Mouse (Mus musculus): ENCODE results near the gene Get4.

The Get4 gene

DNA sequence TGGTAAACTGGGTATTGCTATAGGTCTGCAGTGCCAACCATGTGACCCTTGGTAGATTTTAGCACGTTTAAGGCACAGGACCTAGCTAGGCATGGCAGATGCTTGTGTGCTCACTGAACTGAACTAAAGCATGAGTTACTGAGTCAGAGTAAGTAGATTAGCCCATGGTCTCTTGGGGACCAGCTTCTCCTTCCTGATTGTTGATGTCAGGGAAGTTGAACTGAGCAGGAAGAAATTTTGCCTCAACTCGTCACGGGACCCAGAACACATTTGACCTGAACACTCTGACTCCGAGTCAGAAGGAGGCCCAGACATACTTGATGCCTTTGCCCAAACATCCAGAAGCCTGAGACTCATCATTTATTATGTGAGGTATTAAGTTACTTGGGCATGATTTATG, 14.7 kb upstream of the Get4 start:
- DNase-seq (ENCODE audit: extremely low read depth, insufficient read length, low spot score), result no peak

DNA sequence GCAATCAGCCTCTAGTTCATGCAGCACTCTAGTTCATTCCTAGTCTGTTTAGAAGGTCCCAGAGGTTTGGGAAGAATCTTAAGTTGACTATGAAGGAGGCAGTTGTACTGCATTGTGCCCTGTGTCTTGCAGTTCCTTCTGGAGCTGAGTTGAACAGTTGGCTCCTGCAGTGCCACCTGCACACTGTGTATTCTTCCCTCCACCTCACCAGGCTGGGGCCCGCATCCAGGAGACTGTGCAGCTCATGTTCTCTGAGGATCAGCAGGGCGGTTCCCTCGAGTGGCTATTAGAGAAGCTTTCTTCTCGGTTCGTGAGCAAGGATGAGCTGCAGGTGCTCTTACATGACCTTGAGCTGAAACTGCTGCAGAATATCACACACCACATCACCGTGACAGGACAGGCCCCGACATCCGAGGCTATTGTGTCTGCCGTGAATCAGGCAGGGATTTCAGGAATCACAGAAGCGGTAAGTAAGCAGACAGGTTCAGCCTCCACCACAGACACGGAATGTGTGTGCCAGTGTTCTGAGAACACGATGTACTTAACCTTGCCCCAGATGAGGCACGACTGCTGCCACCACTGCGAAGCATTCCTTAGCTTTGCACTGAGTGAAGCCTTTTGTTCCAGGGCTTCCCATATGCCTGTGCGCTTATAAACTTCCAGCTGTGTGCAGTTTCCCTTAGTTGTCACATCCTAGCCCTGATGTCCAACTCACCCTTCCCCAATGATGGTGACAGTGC, 10.9 kb upstream of the Get4 start:
- DNase-seq (ENCODE audit: extremely low read depth, insufficient read length, low spot score), result no peak

DNA sequence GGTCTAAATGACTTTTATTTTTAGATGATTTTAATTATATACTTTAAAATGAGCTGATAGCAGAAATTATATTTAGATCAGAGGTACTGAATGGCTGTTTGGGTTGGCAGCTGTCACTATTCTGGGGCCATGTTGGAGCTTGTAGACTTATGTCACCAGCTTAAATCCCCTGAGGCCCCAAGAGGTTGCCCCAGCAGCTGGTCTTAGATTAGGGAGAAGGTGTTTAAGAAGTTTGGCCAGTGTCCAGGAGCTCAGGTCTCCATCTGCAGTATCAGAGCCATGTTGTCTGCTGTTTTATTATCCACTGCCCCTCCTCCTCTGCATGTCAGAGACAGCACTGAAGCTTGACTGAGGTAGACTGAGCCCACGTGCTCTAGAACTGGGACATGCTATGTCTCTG, 8.7 kb upstream of the Get4 start:
- DNase-seq (ENCODE audit: extremely low read depth, insufficient read length, low spot score), result no peak

DNA sequence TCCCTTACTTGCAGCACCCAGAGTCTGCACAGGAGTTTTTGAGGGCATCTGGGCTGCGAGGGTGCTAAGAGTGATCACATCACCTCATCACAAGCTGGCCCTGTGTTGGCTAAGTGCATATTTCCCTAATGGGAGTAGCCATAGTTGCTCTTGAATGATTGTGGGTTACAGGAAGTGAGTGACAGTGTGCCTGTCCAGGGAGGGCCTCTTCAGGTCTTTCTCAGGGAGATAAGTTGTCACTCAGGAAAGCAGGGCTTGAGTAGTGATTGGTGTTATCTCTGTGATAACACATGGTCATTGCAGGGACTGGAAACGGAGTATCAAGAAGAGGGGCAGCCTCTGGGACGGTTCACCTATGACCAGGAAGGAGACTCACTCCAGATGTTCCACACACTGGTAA, 4.4 kb upstream of the Get4 start:
- DNase-seq (ENCODE audit: extremely low read depth, insufficient read length, low spot score), result no peak

DNA sequence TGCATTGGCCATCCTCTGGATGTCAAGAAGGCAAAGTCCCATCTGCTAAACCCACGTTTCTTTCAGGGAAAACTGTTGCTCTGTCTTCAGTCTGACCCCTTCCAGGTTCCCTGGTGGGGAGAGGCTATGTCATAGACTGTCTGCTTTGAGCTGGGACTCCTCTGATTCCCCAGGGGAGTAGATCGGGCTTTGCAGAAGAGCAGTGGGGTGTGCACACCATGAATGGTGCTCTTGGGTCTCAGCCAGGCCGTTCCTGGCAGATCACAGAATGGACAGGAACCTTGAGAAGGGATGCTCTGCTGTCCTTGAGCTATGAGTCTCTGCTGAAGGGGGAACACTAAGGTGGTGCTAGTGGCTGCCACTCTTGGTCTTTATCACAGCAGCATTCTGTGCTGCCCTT, 3.3 kb upstream of the Get4 start:
- no peak for DNase-seq (ENCODE audit: extremely low read depth, insufficient read length, low spot score)

DNA sequence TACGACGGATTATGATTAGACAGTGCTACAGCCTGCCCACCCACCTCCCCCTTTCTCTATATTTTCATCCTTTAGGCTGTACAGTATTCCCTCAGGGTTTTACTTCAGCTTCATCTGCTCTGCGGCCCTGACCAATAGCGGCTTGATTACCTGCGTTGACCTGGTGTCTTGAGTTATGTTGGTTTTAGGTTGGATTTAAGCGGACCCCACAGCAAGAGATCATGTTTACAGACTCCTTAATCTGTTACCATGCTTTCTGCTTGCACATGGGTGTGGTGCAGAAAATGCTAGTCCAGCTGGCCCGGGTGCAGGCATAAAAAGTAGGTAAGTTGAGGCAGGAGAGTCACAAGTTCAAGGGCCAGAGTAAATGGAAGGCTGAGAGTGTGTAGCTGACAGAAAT, 845 bp upstream of the Get4 start:
- DNase-seq (ENCODE audit: extremely low read depth, insufficient read length, low spot score), result no peak

DNA sequence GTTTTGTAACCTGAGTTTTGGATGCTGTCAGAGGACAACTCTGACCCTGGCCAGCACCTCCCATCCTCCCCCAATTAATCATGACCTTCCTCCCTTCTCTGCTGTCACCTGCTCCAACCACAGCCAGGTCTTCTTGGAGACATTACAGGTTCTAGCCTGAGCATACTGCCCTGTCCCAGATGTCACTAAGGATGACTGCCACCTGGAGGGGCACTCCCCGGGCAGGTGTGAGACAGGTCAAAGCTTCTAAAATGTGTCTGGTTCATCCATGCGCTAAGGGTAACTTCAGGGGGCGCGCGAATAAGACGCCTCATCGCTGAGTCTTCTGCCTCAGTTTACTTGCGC, 416 bp upstream of the Get4 start:
- DNase-seq (ENCODE audit: extremely low read depth, insufficient read length, low spot score), result no peak

DNA sequence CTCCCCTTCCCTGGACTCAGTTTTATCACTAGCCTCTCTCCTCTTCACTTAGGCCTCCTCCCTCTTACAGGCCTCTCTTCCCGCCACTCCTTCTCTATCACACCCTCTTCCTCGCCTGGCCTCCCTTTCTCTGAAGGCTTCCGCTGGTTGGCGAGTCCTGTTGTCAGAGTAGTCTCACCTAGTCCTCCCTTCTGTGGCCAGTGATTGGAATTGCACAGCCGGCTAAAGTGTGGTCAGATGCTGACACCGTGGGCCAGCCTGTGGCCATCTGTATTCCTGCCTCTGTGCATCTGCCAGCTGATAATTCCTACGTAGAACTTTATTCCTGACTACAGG, 754 bp downstream of the Get4 start:
- DNase-seq (ENCODE audit: extremely low read depth, insufficient read length, low spot score), result no peak

DNA sequence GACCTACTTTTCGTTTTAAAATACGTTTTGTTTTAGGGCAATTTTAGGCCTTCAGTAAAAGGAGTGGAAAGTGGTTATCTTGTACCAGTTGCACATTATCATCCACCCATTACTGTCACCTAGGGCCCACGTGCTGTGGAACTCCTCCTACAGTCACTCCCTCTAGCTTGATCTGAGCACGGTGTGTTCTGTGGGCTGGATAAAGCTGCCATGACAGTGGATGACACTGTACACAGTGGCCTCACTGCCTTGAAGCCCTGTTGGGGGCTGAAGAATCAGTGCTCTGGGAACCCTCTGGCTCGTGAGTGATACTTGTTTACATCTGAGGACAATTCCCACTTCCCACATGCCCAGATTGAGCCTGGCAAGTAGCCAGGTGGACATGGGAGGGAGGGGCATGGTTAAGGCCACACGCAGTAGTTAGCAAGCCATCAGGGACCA, 1.2 kb downstream of the Get4 start:
- DNase-seq (ENCODE audit: extremely low read depth, insufficient read length, low spot score), result no peak

DNA sequence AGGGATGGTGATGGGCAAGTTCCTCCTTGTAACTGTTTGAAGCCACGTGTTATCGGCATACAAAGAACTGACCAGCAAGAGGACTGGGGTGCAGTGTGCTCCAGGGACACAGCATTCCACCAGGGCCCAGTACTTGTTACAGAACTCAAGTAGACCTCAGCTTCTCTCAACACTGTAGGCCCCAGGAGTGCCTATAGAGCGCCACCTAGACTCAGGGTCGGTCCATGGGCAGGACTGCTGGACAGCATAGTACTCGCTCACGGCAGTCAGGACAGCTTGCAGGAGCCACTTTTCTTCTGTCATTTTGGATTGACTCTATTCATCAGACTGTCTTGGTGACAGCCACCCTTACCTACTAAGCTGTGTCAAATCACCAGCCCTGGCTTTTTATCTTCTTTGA, 2.8 kb downstream of the Get4 start:
- DNase-seq (ENCODE audit: extremely low read depth, insufficient read length, low spot score), result no peak

DNA sequence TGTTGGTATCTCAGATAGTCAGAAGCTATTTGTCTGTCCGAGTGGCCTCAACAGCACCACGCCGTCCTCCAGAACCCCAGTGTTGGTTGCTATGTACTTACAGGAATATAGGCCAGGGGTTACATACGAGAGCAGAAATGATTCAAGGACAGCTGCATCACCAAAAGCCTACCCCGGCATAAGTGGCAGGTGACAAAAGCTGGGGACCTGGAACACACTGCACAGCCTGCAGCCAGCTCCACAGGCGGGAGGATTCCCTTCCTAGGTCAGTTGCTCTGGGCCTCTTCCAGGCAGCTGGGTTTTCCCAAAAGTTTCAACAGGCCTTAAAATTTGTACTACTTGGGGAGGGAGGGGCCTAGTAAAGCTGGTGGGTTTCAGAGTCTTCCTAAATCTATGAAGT, 3.7 kb downstream of the Get4 start:
- DNase-seq (ENCODE audit: extremely low read depth, insufficient read length, low spot score), result no peak

DNA sequence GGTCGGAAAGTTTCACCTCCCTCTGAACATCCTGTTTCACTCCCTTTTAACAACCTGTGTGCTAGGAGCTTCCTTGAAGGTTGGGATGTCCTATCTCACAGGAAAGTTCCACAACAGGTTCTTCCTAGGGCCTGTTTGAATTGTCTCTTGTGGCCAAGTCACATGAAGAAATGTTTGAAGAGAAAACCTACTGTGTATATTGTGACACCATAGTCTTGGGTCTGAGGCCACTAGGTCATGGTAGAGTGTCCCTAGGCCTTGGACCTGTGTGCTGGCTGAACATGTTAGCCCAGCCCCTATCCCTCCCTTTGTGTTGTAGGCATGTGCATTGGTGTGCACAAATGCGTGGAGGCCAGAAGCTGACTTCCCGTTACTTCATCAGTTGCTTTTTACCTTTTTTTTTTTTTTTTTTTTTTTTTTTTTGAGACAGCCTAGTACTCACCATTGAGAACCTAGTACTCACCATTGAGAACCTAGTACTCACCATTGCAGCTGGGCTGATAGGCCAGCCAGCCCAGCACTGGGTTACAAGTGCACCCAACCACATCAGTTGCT, 4.2 kb downstream of the Get4 start:
- no peak for DNase-seq (ENCODE audit: extremely low read depth, insufficient read length, low spot score)

DNA sequence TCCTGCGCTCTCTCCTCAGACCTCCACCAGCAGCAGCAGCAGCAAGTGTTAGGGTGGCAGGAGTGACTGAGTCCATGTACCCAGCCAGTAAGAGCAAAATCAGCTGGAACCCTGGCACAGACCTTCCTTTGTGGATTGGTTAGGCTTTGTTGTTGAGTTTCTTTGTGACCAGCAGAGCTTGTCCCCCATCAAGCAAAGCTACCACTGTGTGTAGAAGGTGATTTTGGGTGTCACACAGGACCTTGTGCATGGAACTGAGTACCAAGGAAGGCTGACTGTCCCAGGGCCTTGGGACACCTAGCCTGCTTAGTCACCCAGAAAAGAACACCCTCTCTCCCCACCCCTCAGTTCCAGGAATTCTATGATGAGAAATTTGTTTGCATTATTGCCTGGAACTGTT, 5.1 kb downstream of the Get4 start:
- DNase-seq (ENCODE audit: extremely low read depth, insufficient read length, low spot score), result no peak

DNA sequence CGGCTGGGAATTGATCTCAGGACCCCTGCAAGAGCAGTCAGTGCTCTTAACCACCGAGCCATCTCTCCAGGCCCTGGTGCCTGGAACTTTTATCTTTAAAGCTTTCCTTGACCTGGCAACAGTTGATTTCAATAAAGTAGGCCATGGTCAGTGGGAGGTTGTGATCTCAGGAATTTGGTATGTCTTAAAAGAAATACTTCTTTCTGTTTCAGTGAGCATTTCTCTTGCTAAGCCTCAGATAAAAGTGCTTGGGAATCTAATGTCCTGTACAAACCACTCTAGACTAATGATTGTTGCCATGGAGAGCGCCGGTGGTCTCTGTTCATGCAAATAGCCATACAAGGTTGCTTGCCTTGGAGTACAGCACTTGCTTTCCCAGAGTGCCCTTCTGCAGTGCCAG, 5.7 kb downstream of the Get4 start:
- DNase-seq (ENCODE audit: extremely low read depth, insufficient read length, low spot score), result no peak

DNA sequence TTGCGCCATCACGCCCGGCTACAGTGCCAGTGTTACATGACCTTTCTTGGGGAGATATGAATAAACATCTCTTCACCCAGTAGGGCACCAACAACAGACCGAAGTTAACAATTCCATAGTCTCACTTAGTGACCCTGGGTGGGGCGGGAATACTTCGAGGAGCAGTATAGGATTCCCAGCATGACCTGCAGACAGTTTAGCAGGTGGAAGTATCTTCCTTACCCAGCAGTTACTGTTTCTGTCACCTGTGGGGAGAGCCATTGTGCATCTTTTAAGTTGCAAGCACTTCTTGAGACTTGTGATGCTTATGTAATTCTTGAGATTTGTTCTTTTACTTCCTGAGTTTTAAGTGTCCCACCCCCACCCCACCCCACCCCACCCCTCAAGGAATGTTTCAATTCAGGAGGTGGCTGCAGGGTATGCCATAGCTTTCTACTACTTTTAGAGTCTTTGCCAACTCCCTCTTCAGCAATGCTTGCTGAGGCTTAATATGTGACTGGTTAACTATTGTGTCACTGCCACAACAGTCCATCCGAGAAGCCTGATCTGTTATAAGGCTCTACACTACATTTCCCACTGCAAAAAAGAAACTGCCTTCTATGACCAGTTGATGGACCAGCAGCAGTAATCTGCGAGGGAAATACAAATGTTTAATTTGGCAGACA, 6.4 kb downstream of the Get4 start:
- DNase-seq (ENCODE audit: extremely low read depth, insufficient read length, low spot score), result no peak

DNA sequence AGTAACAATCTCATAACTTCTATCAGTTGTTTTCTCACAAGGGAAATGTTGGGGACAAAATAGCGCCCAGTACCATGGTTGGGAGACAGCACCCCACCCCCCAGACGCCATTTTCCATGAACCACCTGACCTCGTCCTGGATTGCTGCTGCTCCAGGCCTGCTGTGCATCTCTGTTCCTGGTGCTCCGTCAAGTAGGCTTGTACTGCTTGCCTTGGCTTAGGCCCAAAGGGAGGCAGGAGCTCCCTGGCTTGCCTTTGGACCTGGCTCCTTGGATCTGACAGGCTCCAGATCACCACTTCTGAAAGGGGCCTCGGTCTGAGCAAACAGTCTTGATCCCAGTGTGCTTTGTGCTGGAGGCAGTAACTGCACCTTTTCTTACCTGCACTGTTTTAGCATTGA, 7.7 kb downstream of the Get4 start:
- no peak for DNase-seq (ENCODE audit: extremely low read depth, insufficient read length, low spot score)

DNA sequence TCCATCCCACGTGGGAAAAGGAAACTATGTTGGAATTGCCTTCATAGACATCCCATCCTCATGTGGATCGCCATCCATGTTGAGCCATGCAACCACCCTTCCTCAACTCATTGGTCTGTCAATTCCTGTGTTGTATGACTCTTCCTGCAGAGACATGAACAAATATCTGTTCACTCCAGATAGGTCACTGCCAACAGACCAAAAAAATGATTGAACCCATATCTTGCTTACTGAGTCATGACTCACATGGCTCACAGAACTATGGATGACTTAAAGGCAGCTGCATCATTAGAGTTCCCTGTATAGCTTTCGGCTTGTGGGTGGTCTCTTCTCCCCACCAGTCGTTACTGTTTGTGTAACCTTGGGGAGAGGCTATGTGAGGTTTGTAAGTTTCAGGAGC, 9.3 kb downstream of the Get4 start:
- no peak for DNase-seq (ENCODE audit: extremely low read depth, insufficient read length, low spot score)

DNA sequence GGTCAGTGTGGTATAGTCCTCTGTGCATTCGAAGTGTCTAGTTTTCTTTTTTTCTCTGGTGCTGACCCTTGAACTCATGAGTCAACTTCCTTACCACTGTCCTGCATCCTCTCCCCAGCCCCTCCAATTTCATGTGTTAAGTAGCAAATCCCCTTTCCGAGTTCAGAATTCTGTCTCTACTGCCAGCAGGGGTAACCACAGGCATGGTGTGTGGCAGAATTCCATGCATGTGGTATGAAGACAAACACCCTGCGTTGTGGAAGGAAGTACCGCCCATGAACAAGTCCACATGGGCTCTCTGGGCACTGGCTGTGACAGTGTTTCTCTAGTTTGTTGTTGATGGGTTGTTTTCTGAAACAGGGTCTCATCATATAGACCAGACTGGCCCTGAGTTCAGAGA, 15.5 kb downstream of the Get4 start:
- no peak for DNase-seq (ENCODE audit: extremely low read depth, insufficient read length, low spot score)

DNA sequence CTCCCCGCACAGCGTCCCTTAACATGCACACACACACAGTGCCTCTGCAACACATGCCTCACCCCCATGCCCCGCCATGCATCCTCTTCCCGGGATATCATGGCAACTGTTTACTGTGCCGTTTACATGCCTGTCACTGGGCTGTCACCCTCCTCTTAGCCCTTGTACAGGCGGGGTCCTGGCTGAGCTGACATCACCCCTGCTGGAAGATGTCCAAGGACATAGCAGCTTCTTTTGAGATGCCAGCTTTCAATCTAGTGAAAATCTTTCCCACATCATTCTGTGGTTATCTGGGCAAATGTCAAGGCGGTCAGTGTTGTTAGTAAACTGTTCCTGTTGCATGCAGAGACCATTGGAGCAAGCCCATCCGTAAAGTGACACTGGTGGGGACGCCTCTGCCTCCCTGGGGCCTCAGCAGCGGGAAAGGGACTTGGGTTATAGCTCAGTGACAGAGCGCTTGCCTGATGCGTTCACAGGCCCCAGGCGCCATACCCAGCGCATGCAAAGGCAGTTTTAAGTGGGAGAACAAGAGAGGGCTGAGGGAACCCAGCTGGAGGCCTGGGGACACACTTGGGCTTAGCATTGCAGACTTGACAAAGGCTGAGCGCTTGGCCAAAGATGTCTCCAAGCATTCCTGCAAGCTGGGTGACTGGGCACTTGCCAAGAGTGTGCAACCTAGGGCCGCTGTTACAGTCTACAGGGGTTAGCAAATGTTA, 18.8 kb downstream of the Get4 start:
- DNase-seq (ENCODE audit: extremely low read depth, insufficient read length, low spot score), result no peak

DNA sequence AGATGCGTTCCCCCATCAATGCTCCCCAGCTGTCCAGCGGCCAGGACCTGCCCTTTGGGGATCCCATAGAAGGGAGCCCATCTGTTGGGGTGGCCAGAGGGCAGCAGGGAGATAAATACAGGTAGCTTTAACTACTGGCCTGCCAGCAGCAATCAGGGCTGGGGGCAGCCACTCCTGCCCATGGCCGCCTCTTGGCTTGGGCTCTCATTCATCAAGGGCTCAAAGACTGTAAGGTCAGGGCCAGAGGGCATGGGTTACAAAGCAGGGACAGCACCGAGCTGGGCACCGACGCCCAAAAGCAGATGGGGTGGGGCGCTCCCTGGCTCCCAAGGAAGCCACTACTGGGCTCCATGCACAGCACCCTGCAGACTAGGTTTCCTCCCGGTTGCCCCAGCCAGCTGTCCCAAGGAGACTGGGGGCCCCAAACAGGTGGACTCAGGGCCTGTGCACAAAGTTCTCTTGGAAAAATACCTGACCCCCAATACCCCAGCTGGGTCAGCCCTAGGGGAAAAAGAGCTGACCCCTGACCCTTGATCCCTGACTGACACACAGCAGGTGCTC, 19.9 kb downstream of the Get4 start:
- DNase-seq (ENCODE audit: extremely low read depth, insufficient read length, low spot score), result no peak

DNA sequence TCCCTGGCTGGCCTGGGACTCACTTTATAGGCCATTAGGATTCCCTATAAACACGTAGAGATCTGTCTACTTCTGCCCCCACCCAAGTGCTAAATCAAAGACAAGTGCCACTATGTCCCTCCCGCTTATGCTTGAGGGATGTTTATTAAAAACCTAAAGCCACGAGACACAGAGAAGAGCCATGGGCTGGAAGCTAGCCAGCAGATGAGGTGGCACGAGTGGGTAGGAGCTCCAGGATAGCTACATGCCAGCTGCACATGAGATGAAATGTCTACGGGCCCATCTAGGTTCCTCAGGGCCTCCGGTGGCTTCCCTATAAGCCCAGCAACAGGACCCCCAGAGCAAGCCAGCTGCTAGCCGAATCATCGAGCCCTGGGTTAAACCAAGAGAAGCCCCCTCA, 25.2 kb downstream of the Get4 start:
- DNase-seq (ENCODE audit: extremely low read depth, insufficient read length, low spot score), result no peak

Measured in 3134 (cell line).